Mouse (Mus musculus) midbrain, embryonic 15.5 days (tissue): ENCODE data around the gene Dll1. TPM values are rescaled to one million over a fixed set of nuclear protein-coding genes. Genes with fewer than 3 reads are reported as not detected.

Source experiments
- ATAC-seq: fragments of 200-750 bp; cut with Nextera tagmentation; replicated peaks from 2 replicates; pipeline ENCODE4 v1.8.0; 2017; ENCODE audit warnings: moderate TSS enrichment
- H3K27ac ChIP-seq: fragments of 300-500 bp; sonication (generic); 2 replicates; pipeline ENCODE4 v1.5.1; 2015; ENCODE audit warnings: mild to moderate bottlenecking, inconsistent platforms
- H3K27me3 ChIP-seq: fragments of 300-500 bp; sonication (generic); replicated peaks from 2 replicates; pipeline ENCODE4 v1.6.1; 2015; ENCODE audit warnings: inconsistent platforms
- H3K36me3 ChIP-seq: fragments of 300-500 bp; sonication (generic); replicated peaks from 2 replicates; pipeline ENCODE4 v1.6.1; 2015; ENCODE audit warnings: inconsistent platforms
- H3K4me1 ChIP-seq: fragments of 300-500 bp; sonication (generic); 2 replicates; pipeline ENCODE4 v1.6.1; 2015; ENCODE audit warnings: inconsistent platforms
- H3K4me2 ChIP-seq: fragments of 300-500 bp; sonication (generic); 2 replicates; pipeline ENCODE4 v1.6.1; 2015; ENCODE audit warnings: inconsistent platforms, mild to moderate bottlenecking, moderate library complexity
- H3K4me3 ChIP-seq: fragments of 300-500 bp; sonication (generic); 2 replicates; pipeline ENCODE4 v1.5.1; 2015; ENCODE audit warnings: mild to moderate bottlenecking, inconsistent platforms
- H3K9ac ChIP-seq: fragments of 300-500 bp; sonication (generic); 2 replicates; pipeline ENCODE4 v1.6.1; 2015; ENCODE audit warnings: mild to moderate bottlenecking, inconsistent platforms
- H3K9me3 ChIP-seq: fragments of 300-500 bp; sonication (generic); 2 replicates; pipeline ENCODE4 v1.6.1; 2016; ENCODE audit warnings: inconsistent platforms
- WGBS: fragments of 180-500 bp; shearing (Covaris S2); methylation state at CpG from one replicate; pipeline ENCODE4 v1.1.7; 2015; ENCODE audit warnings: mixed read lengths; 5-methylcytosine and 5-hydroxymethylcytosine counted together
- polyA plus RNA-seq: library from polyadenylated mRNA; unstranded; fragments of >200 nt; fragmentation: Nextera tagmentation; extraction: Ambion mirVana; gene quantifications from 2 replicates; pipeline ENCODE4 v1.2.1, GENCODE M21; 2015

Gene Dll1
- polyA plus RNA-seq, 1 experiment from 2014 or later = 20.5 TPM

- Histone ChIP-seq H3K4me2 (peak within 1 kb of the TSS; percentile 89), H3K4me1 (peaks cover 30% of the 10 kb centered on the region), H3K36me3 (no peaks in the 10 kb centered on the region), H3K27me3 (0 out of 2 replicates have a peak, but pooled peaks cover 4% of the 10 kb centered on the region), H3K4me3 (peak within 1 kb of the TSS; percentile 72), H3K9ac (peak within 1 kb of the TSS; percentile 94), H3K27ac (peak within 1 kb of the TSS; percentile 85), H3K9me3 (no peaks in the 10 kb centered on the region)
- peak; percentile 99 for ATAC-seq
- under 1% methylated on average over 31 of the region's 31 CpGs for WGBS
Measured at GRCm38 (mm10) chr17:15395997-15396675, 19.5 kb upstream of the Dll1 start, which contains the start of gene Fam120b. Gene Fam120b (plus strand): TSS chr17:15396202.

GRCm38 (mm10) chr17:15389356-15389755 is 12.7 kb upstream of the Dll1 start:
- H3K27me3 ChIP-seq = peaks cover 5% of the 10 kb centered on the region; the same call in 1 of the 2 replicates
- no peak for ATAC-seq
- H3K27ac ChIP-seq = no peak overlapping the region
- no peak overlapping the region for H3K9ac ChIP-seq
- no peaks in the 10 kb centered on the region for H3K9me3 ChIP-seq
- no peaks in the 10 kb centered on the region for H3K4me1 ChIP-seq
- no peak overlapping the region for H3K4me3 ChIP-seq
- H3K36me3 ChIP-seq = no peaks in the 10 kb centered on the region
- no peak overlapping the region for H3K4me2 ChIP-seq
- WGBS = 86% methylated on average over 8 of the region's 8 CpGs

GRCm38 (mm10) chr17:15388892-15389291 is 12.2 kb upstream of the Dll1 start:
- H3K27ac ChIP-seq = no peak overlapping the region
- no peak overlapping the region for H3K4me3 ChIP-seq
- no peak for ATAC-seq
- WGBS = 75% methylated on average over 4 of the region's 4 CpGs
- no peaks in the 10 kb centered on the region for H3K36me3 ChIP-seq
- no peak overlapping the region for H3K4me2 ChIP-seq
- peaks cover 4% of the 10 kb centered on the region; the same call in 1 of the 2 replicates for H3K27me3 ChIP-seq
- no peak overlapping the region for H3K9ac ChIP-seq
- no peaks in the 10 kb centered on the region for H3K4me1 ChIP-seq
- no peaks in the 10 kb centered on the region for H3K9me3 ChIP-seq

GRCm38 (mm10) chr17:15383360-15383759 is 6.7 kb upstream of the Dll1 start:
- Histone ChIP-seq H3K4me3 (no peak overlapping the region), H3K9me3 (no peaks in the 10 kb centered on the region), H3K27ac (no peak overlapping the region), H3K4me1 (peaks cover 29% of the 10 kb centered on the region), H3K4me2 (no peak overlapping the region), H3K9ac (no peak overlapping the region), H3K27me3 (peaks cover 5% of the 10 kb centered on the region; the same call in 1 of the 2 replicates), H3K36me3 (no peaks in the 10 kb centered on the region)
- 93% methylated on average over 5 of the region's 5 CpGs for WGBS
- ATAC-seq = no peak

- Histone ChIP-seq H3K4me2 (no peak overlapping the region), H3K4me1 (peaks cover 40% of the 10 kb centered on the region), H3K9ac (no peak overlapping the region), H3K9me3 (no peaks in the 10 kb centered on the region), H3K4me3 (no peak overlapping the region), H3K36me3 (no peaks in the 10 kb centered on the region), H3K27ac (no peak overlapping the region), H3K27me3 (peaks cover 5% of the 10 kb centered on the region; the same call in 1 of the 2 replicates)
- no peak for ATAC-seq
- WGBS = 8% methylated on average over 7 of the region's 7 CpGs
Measured at GRCm38 (mm10) chr17:15381869-15382660, 5.4 kb upstream of the Dll1 start.

- ATAC-seq = peak; percentile 7; the same call in 1 of the 2 replicates
- no peaks in the 10 kb centered on the region for H3K9me3 ChIP-seq
- peaks cover 5% of the 10 kb centered on the region; the same call in 1 of the 2 replicates for H3K27me3 ChIP-seq
- H3K36me3 ChIP-seq = no peaks in the 10 kb centered on the region
- peak overlapping the region; percentile 44; the same call in 1 of the 2 replicates for H3K9ac ChIP-seq
- peaks cover 42% of the 10 kb centered on the region for H3K4me1 ChIP-seq
- H3K4me2 ChIP-seq = peak overlapping the region; percentile 92
- H3K4me3 ChIP-seq = peak overlapping the region; percentile 47
- peak overlapping the region; percentile 19; the same call in 1 of the 2 replicates for H3K27ac ChIP-seq
- 2% methylated on average over 22 of the region's 22 CpGs for WGBS
Measured at GRCm38 (mm10) chr17:15381092-15381860, 4.6 kb upstream of the Dll1 start.

GRCm38 (mm10) chr17:15380641-15381051 is 4.0 kb upstream of the Dll1 start:
- Histone ChIP-seq H3K9ac (peak overlapping the region; percentile 44), H3K36me3 (no peaks in the 10 kb centered on the region), H3K4me2 (peak overlapping the region; percentile 92), H3K27ac (peak overlapping the region; percentile 19; the same call in 1 of the 2 replicates), H3K4me1 (peaks cover 42% of the 10 kb centered on the region), H3K4me3 (peak overlapping the region; percentile 47), H3K9me3 (no peaks in the 10 kb centered on the region), H3K27me3 (peaks cover 5% of the 10 kb centered on the region; the same call in 1 of the 2 replicates)
- 0% methylated on average over 27 of the region's 27 CpGs for WGBS
- peak; percentile 22; the same call in 1 of the 2 replicates for ATAC-seq

- H3K27me3 ChIP-seq = peaks cover 5% of the 10 kb centered on the region; the same call in 1 of the 2 replicates
- H3K9ac ChIP-seq = peak overlapping the region; percentile 44; the same call in 1 of the 2 replicates
- no peak overlapping the region for H3K27ac ChIP-seq
- no peaks in the 10 kb centered on the region for H3K9me3 ChIP-seq
- H3K36me3 ChIP-seq = no peaks in the 10 kb centered on the region
- no peak for ATAC-seq
- peaks cover 42% of the 10 kb centered on the region for H3K4me1 ChIP-seq
- H3K4me3 ChIP-seq = peak overlapping the region; percentile 47
- WGBS = 8% methylated on average over 17 of the region's 17 CpGs
- H3K4me2 ChIP-seq = peak overlapping the region; percentile 92
Measured at GRCm38 (mm10) chr17:15379741-15380526, 3.3 kb upstream of the Dll1 start.

- H3K4me3 ChIP-seq = no peak overlapping the region
- H3K9ac ChIP-seq = no peak overlapping the region
- 3% methylated on average over 15 of the region's 15 CpGs for WGBS
- no peak overlapping the region for H3K4me2 ChIP-seq
- H3K4me1 ChIP-seq = peaks cover 54% of the 10 kb centered on the region
- peak overlapping the region; percentile 19; the same call in 1 of the 2 replicates for H3K27ac ChIP-seq
- H3K27me3 ChIP-seq = 0 out of 2 replicates have a peak, but pooled peaks cover 5% of the 10 kb centered on the region
- no peaks in the 10 kb centered on the region for H3K9me3 ChIP-seq
- no peaks in the 10 kb centered on the region for H3K36me3 ChIP-seq
- ATAC-seq = no peak
Measured at GRCm38 (mm10) chr17:15378413-15379109, 1.9 kb upstream of the Dll1 start.

- Histone ChIP-seq H3K4me2 (peak overlapping the region; percentile 95), H3K9me3 (no peaks in the 10 kb centered on the region), H3K36me3 (no peaks in the 10 kb centered on the region), H3K4me3 (peak overlapping the region; percentile 75; the same call in 1 of the 2 replicates), H3K9ac (peak overlapping the region; percentile 84; the same call in 1 of the 2 replicates), H3K27ac (peak overlapping the region; percentile 98; the same call in 1 of the 2 replicates), H3K4me1 (peaks cover 60% of the 10 kb centered on the region), H3K27me3 (0 out of 2 replicates have a peak, but pooled peaks cover 5% of the 10 kb centered on the region)
- no peak for ATAC-seq
- 2% methylated on average over 1 of the region's 1 CpGs for WGBS
Measured at GRCm38 (mm10) chr17:15377901-15378300, 1.2 kb upstream of the Dll1 start.
